Mouse (Mus musculus): Measurements from ENCODE around the gene Ttc37.

Ttc37 gene

DNA sequence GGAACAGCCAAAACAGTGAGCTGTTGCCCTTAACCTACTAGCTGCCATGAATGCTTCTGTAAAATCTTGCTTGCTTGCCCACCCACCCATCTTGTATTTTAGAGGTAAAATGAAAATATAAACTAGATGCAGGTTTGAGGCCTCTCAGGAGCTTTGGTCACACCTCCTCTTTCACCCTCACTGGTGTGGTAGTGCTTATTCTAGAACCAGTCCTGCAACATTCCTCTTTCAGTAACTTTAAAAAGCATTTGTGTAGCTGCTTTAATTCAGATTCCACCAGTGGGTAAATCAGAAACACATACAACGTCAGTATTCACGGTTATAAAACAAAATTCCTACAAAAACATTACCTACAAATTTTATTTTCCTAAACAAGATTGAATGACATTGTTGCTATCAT, 62.1 kb downstream of the Ttc37 start:
- no peak for DNase-seq (ENCODE audit: low spot score)

GRCm38 (mm10) chr13:76174297-76174696, 75.8 kb downstream of the Ttc37 start:
- no peak for DNase-seq (ENCODE audit: low spot score)

DNA sequence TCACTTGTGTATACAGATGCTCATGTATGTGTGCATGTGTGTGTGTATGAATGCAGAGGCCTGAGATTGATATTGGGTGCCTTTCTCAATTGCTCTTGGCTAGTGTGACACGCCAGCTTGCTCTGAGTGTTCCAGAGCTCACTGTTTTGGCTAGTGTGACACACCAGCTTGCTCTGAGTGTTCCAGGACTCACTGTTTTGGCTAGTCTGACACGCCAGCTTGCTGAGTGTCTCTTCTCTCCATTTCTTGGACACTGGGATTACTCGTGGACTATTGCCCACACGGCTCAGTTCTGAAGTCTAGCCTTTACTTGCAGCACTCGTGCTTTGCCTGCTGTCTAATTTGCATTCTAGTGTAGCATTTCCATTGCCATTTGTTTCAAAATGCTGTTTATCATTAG, 80.2 kb downstream of the Ttc37 start:
- DNase-seq (ENCODE audit: low spot score) = no peak

DNA sequence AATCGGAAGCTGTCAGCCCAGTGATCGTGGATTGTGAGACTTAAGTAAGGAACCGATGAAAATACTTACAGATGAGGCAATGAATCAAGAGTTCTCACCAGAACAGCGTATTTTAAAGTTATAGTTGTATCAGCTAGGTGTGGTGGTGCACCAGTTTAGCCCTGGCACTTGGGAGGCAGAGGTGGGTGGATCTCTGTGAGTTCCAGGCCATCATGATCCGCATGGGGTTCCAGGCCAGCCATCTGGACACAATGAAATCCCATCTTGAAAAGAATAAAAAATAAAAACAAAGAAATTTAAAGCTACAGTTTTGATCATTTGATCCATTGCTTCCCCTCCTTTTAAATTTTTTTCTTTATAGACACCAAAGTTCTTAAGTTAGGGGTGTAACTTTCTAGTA, 89.1 kb downstream of the Ttc37 start:
- no peak for DNase-seq (ENCODE audit: low spot score)

GRCm38 (mm10) chr13:76189190-76189589, 90.7 kb downstream of the Ttc37 start:
- peak; percentile 80 for DNase-seq (ENCODE audit: low spot score)

- DNase-seq (ENCODE audit: low spot score) = no peak
These were observed 91.7 kb downstream of the Ttc37 start for GRCm38 (mm10) chr13:76190273-76190672.

- no peak for DNase-seq (ENCODE audit: low spot score)
These were observed 96.4 kb downstream of the Ttc37 start for GRCm38 (mm10) chr13:76194937-76195336.

- DNase-seq (ENCODE audit: low spot score) = no peak
These were observed 97.1 kb downstream of the Ttc37 start for GRCm38 (mm10) chr13:76195431-76196138.

DNA sequence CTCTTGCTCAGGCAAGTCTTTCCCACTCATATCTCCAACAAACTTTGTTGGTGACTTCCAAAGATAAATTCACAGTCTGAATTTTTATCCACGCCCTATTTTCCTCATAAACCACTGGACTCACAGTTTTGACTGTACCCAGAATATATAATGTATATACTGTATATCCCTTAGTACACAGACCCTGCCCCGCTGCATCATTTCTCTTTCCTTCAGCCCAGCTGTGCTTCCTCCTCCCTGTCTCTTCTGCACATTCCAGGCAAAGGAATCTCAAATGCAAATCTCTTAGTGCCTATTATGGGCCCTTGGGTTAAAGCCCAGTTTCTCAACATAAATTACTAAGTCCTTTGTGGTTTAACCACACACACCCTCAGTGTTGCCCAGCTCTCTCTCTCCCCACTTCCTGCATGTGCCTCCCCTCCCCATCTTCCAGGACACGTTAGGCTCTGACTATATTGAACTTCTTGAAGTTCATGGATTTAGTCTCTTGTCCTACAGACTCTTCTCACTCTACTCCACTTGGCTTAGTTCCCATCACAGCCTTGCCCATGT, 98.8 kb downstream of the Ttc37 start:
- DNase-seq (ENCODE audit: low spot score) = no peak

DNA sequence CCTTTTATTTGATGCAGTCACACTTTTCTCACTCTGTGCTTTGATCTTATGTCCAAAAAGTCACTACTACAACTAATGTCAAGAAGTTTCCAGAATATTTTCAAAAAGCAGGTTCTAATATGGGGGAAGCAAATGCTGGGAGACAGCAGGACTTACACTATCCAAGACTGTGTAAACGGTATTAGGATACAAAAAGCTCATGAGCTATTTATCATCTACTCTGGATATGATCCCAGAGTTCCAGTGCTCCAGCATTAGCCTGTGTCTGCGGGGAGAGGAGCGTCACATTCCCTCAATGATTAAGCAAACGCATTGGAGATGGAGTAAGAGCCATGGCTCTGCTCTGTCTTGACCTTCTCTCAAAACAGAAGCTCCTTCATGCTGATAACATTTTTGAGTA, 101.4 kb downstream of the Ttc37 start:
- DNase-seq (ENCODE audit: low spot score) = no peak

DNA sequence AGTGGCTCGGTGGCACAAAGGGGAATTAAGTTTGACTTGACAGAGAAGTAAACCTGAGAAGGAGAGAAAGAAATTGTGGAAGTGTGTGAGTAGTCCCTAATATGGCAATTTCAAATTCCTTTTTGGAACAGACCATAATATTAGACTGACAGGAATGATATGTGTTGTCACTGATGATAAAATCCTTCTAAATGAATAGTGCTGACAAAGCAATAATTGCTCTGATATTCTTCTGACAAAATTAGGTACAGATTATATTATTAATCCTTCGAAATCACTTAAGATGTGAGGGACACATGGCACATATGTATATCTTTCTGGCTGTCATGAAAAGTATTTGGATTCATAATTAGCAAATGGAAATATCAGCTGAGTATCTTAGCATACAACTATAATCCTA, 116.4 kb downstream of the Ttc37 start:
- no peak for DNase-seq (ENCODE audit: low spot score)

DNA sequence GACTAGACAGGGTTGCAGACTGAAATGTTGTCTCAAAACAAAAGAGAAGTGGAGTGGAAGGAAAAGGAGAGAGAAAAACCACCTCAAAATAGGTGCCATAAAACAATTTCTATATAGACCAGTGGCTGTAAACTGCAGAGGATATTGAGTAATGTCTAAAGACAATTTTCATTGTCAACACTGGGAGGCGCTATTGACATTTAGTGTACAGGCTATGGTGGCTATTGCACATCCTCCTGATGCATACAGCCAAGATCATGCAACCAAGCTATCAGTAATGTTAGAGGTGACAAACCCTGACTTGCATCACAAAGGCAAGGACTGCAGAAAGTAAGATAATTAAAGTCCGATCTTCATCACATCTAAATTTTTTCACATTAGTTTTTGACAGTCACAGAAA, 116.9 kb downstream of the Ttc37 start:
- peak; percentile 45 for DNase-seq (ENCODE audit: low spot score)
